Mouse (Mus musculus) heart, postnatal 14 days (tissue): Measurements from ENCODE around the gene 9230102O04Rik. TPM values are rescaled to one million over a fixed set of nuclear protein-coding genes. Genes with fewer than 3 reads are reported as not detected.

Experiments
- DNase-seq, 2 experiments: peaks; one replicate each; pipeline ENCODE4 v3.0.0; 2021 to 2022
- intact Hi-C: fragments of 180-260 bp; cut with DNase I; formaldehyde crosslinking; loops from one replicate; pipeline ENCODE4 v1.15.1; 2025
- total RNA-seq, 2 experiments: library from RNA; stranded (reverse); gene quantifications; 2 replicates each; pipeline ENCODE4 v1.2.3; 2021

9230102O04Rik gene
- total RNA-seq, 2 experiments from 2014 or later = not detected

- intact Hi-C loops = loop anchor here (10.0 kb wide), 1 partner anchor 1212 kb away; no protein-coding TSS in a partner anchor
- DNase-seq = no peak
These were observed 2.3 kb downstream of the 9230102O04Rik start for GRCm38 (mm10) chr2:9886921-9887610.

- no peak for DNase-seq
- intact Hi-C loops = loop anchor here (10.0 kb wide), 1 partner anchor 1211 kb away; no protein-coding TSS in a partner anchor
These were observed 3.3 kb downstream of the 9230102O04Rik start for GRCm38 (mm10) chr2:9886031-9886430.

- intact Hi-C loops = loop anchor here (10.0 kb wide), 1 partner anchor 1210 kb away; no protein-coding TSS in a partner anchor
- DNase-seq = no peak
These were observed 4.0 kb downstream of the 9230102O04Rik start for GRCm38 (mm10) chr2:9885217-9885770.

GRCm38 (mm10) chr2:9884533-9885216 is 4.7 kb downstream of the 9230102O04Rik start:
- DNase-seq = no peak
- intact Hi-C loops = loop anchor here (5.0 to 10.0 kb wide), 2 partner anchors 1132 to 1210 kb away; no protein-coding TSS in a partner anchor

- DNase-seq = no peak
- intact Hi-C loops = loop anchor here (5.0 to 10.0 kb wide), 2 partner anchors 1132 to 1209 kb away; no protein-coding TSS in a partner anchor
These were observed 5.4 kb downstream of the 9230102O04Rik start for GRCm38 (mm10) chr2:9883803-9884532.

- peak; percentile 17 to 26 for DNase-seq
- intact Hi-C loops = loop anchor here (5.0 to 10.0 kb wide), 2 partner anchors 1131 to 1208 kb away; no protein-coding TSS in a partner anchor
These were observed 6.2 kb downstream of the 9230102O04Rik start for GRCm38 (mm10) chr2:9882926-9883802.

GRCm38 (mm10) chr2:9882371-9882925 is 6.9 kb downstream of the 9230102O04Rik start:
- peak; percentile 47 to 53 for DNase-seq
- intact Hi-C loops = loop anchor here (5.0 to 10.0 kb wide), 2 partner anchors 1130 to 1208 kb away; no protein-coding TSS in a partner anchor

- no peak for DNase-seq
- intact Hi-C loops = loop anchor here (5.0 to 10.0 kb wide), 2 partner anchors 1129 to 1207 kb away; no protein-coding TSS in a partner anchor
These were observed 7.7 kb downstream of the 9230102O04Rik start for GRCm38 (mm10) chr2:9881611-9882023.

- intact Hi-C loops = loop anchor here (5.0 to 10.0 kb wide), 2 partner anchors 1129 to 1206 kb away; no protein-coding TSS in a partner anchor
- DNase-seq = no peak
These were observed 8.2 kb downstream of the 9230102O04Rik start, which contains the start of gene 4930412O13Rik for GRCm38 (mm10) chr2:9881051-9881591. Gene 4930412O13Rik, plus strand, starts transcription at chr2:9881252.

- intact Hi-C loops = loop anchor here (5.0 to 10.0 kb wide), 2 partner anchors 1128 to 1205 kb away; no protein-coding TSS in a partner anchor
These were observed 9.1 kb downstream of the 9230102O04Rik start for GRCm38 (mm10) chr2:9880271-9880670.

GRCm38 (mm10) chr2:9879493-9879892 is 9.8 kb downstream of the 9230102O04Rik start:
- peak; percentile 93 for DNase-seq
- intact Hi-C loops = loop anchor here (5.0 kb wide), 1 partner anchor 242 kb away; no protein-coding TSS in a partner anchor

More at GRCm38 (mm10) chr2:9880271-9880670, 9.1 kb downstream of the 9230102O04Rik start:
- no peak for DNase-seq

- intact Hi-C loops = loop anchor here (5.0 kb wide), 1 partner anchor 242 kb away; no protein-coding TSS in a partner anchor
These were observed 10.2 kb downstream of the 9230102O04Rik start for GRCm38 (mm10) chr2:9879092-9879491.

GRCm38 (mm10) chr2:9878564-9879081 is 10.7 kb downstream of the 9230102O04Rik start:
- intact Hi-C loops = loop anchor here (5.0 kb wide), 1 partner anchor 241 kb away; no protein-coding TSS in a partner anchor
- DNase-seq = peak; percentile 36 to 48

More at GRCm38 (mm10) chr2:9879092-9879491, 10.2 kb downstream of the 9230102O04Rik start:
- DNase-seq = no peak

GRCm38 (mm10) chr2:9877966-9878563 is 11.3 kb downstream of the 9230102O04Rik start:
- no peak for DNase-seq
- intact Hi-C loops = loop anchor here (5.0 kb wide), 1 partner anchor 241 kb away; no protein-coding TSS in a partner anchor

GRCm38 (mm10) chr2:9877326-9877690 is 12.0 kb downstream of the 9230102O04Rik start:
- intact Hi-C loops = loop anchor here (5.0 kb wide), 1 partner anchor 240 kb away; no protein-coding TSS in a partner anchor
- peak; percentile 21 to 28 for DNase-seq

- intact Hi-C loops = loop anchor here (5.0 kb wide), 1 partner anchor 239 kb away; no protein-coding TSS in a partner anchor
- no peak for DNase-seq
These were observed 12.6 kb downstream of the 9230102O04Rik start for GRCm38 (mm10) chr2:9876621-9877325.
